Mouse (Mus musculus): Measurements from ENCODE around the gene Naaladl2. TPM values are rescaled to one million over a fixed set of nuclear protein-coding genes. Genes with fewer than 3 reads are reported as not detected.

Gene Naaladl2
- total and polyA plus RNA-seq, 3 experiments = 0.13 TPM; not detected in 2

- in situ Hi-C loops (cut with MboI; ENCODE audit: low pct_ligation_motif_present, low pct_unique_long_range_greater_than_20kb, low sequenced_read_pairs) = no loop called here
- dilution Hi-C loops (cut with MboI; ENCODE audit: extremely low pct_ligation_motif_present, extremely low pct_unique_long_range_greater_than_20kb, low sequenced_read_pairs) = no loop called here
- Histone ChIP-seq H3K9me3 (replicated peaks; ENCODE audit: low read length) (peaks cover 32% of the 10 kb centered on the region), H3K9ac (ENCODE audit: insufficient read depth, low read depth) (no peak overlapping the region), H3K79me2 (replicated peaks; ENCODE audit: control insufficient read depth, extremely low read depth, insufficient read depth, poor library complexity, severe bottlenecking) (no peaks in the 10 kb centered on the region), H3K4me1 (ENCODE audit: control insufficient read depth in 1 of 2, insufficient read depth in 2 of 2) (no peaks in the 10 kb centered on the region), H3K27ac (ENCODE audit: insufficient read depth, low read depth) (no peak overlapping the region), H3K27me3 (replicated peaks) (no peaks in the 10 kb centered on the region), H3K4me2 (ENCODE audit: insufficient read depth, low read depth, poor library complexity, severe bottlenecking) (no peak overlapping the region), H3K4me3 (replicated peaks in 1 of 3; ENCODE audit: low read depth in 2 of 3, low read length in 2 of 3, poor library complexity in 1 of 3) (no peak overlapping the region), H3K36me3 (replicated peaks in 1 of 2; ENCODE audit: control insufficient read depth in 1 of 2, insufficient read depth in 1 of 2, low read length in 1 of 2) (no peaks in the 10 kb centered on the region)
- TF ChIP-seq ZNF384 (IDR thresholded peaks at IDR 0.05; ENCODE audit: low read depth, low read length) (no peak), MAZ (IDR thresholded peaks at IDR 0.05; ENCODE audit: low read depth, low read length) (no peak), E2F4 (IDR thresholded peaks at IDR 0.05; ENCODE audit: insufficient replicate concordance, low read depth, low read length) (no peak), JUN (IDR thresholded peaks at IDR 0.05; ENCODE audit: insufficient read depth, low read depth, low read length) (no peak), ZC3H11A (IDR thresholded peaks at IDR 0.05; ENCODE audit: low read depth, low read length) (no peak), IRF4 (IDR thresholded peaks at IDR 0.05; ENCODE audit: low read depth, low read length) (no peak), HCFC1 (IDR thresholded peaks at IDR 0.05; ENCODE audit: low read depth, low read length) (no peak), RCOR1 (conservative IDR thresholded peaks at IDR 0.05; ENCODE audit: low read depth, low read length) (no peak), PAX5 (IDR thresholded peaks at IDR 0.05; ENCODE audit: low read length) (no peak), MXI1 (IDR thresholded peaks at IDR 0.05; ENCODE audit: low read depth, low read length) (no peak), NELFE (IDR thresholded peaks at IDR 0.05; ENCODE audit: low read depth, low read length) (no peak), POLR2A (IDR thresholded peaks at IDR 0.05; ENCODE audit: low read depth, low read length) (no peak), JUND (conservative IDR thresholded peaks at IDR 0.05; ENCODE audit: low read depth, low read length) (no peak), BHLHE40 (IDR thresholded peaks at IDR 0.05; ENCODE audit: low read depth, low read length) (no peak), SMC3 (IDR thresholded peaks at IDR 0.05; ENCODE audit: low read depth, low read length) (no peak), MAX (IDR thresholded peaks at IDR 0.05; ENCODE audit: low read length) (no peak), USF2 (conservative IDR thresholded peaks at IDR 0.05; ENCODE audit: low read depth, low read length) (no peak), USF1 (IDR thresholded peaks at IDR 0.05; ENCODE audit: low read depth, low read length) (no peak)
- no peak for DNase-seq (ENCODE audit: extremely low read depth)
Measured at GRCm38 (mm10) chr3:25124919-25125846, 18.9 kb downstream of the Naaladl2 start.

GRCm38 (mm10) chr3:25113107-25113506, 31.0 kb downstream of the Naaladl2 start:
- no peak for DNase-seq (ENCODE audit: extremely low read depth)
- H3K9me3 ChIP-seq (replicated peaks; ENCODE audit: low read length) = peaks cover 26% of the 10 kb centered on the region
- in situ Hi-C loops (cut with MboI; ENCODE audit: low pct_ligation_motif_present, low pct_unique_long_range_greater_than_20kb, low sequenced_read_pairs) = no loop called here
- H3K27me3 ChIP-seq (replicated peaks) = no peaks in the 10 kb centered on the region
- H3K4me1 ChIP-seq (ENCODE audit: control insufficient read depth in 1 of 2, insufficient read depth in 2 of 2) = no peaks in the 10 kb centered on the region
- H3K79me2 ChIP-seq (replicated peaks; ENCODE audit: control insufficient read depth, extremely low read depth, insufficient read depth, poor library complexity, severe bottlenecking) = no peaks in the 10 kb centered on the region
- H3K27ac ChIP-seq (ENCODE audit: insufficient read depth, low read depth) = no peak overlapping the region
- no peaks in the 10 kb centered on the region for H3K36me3 ChIP-seq (replicated peaks in 1 of 2; ENCODE audit: control insufficient read depth in 1 of 2, insufficient read depth in 1 of 2, low read length in 1 of 2)
- dilution Hi-C loops (cut with MboI; ENCODE audit: extremely low pct_ligation_motif_present, extremely low pct_unique_long_range_greater_than_20kb, low sequenced_read_pairs) = no loop called here
- no peak overlapping the region for H3K4me2 ChIP-seq (ENCODE audit: insufficient read depth, low read depth, poor library complexity, severe bottlenecking)
- no peak overlapping the region for H3K4me3 ChIP-seq (replicated peaks in 1 of 3; ENCODE audit: low read depth in 2 of 3, low read length in 2 of 3, poor library complexity in 1 of 3)
- no peak for TF ChIP-seq USF2 (conservative IDR thresholded peaks at IDR 0.05; ENCODE audit: low read depth, low read length)
- no peak for TF ChIP-seq MXI1 (IDR thresholded peaks at IDR 0.05; ENCODE audit: low read depth, low read length)
- no peak for TF ChIP-seq TBP (conservative IDR thresholded peaks at IDR 0.05; ENCODE audit: low read depth, low read length)
- TF ChIP-seq UBTF (IDR thresholded peaks at IDR 0.05; ENCODE audit: low read depth, low read length) = no peak
- TF ChIP-seq PAX5 (IDR thresholded peaks at IDR 0.05; ENCODE audit: low read length) = no peak
- no peak for TF ChIP-seq GABPA (IDR thresholded peaks at IDR 0.05; ENCODE audit: insufficient replicate concordance, low read depth, low read length)
- TF ChIP-seq ZKSCAN1 (IDR thresholded peaks at IDR 0.05; ENCODE audit: borderline replicate concordance, low read depth, low read length) = no peak
- TF ChIP-seq EP300 (IDR thresholded peaks at IDR 0.05; ENCODE audit: low read length) = no peak
- no peak for TF ChIP-seq E2F4 (IDR thresholded peaks at IDR 0.05; ENCODE audit: insufficient replicate concordance, low read depth, low read length)
- no peak for TF ChIP-seq JUN (IDR thresholded peaks at IDR 0.05; ENCODE audit: insufficient read depth, low read depth, low read length)
- no peak for TF ChIP-seq ZC3H11A (IDR thresholded peaks at IDR 0.05; ENCODE audit: low read depth, low read length)
- no peak for TF ChIP-seq ETS1 (conservative IDR thresholded peaks at IDR 0.05; ENCODE audit: low read depth, low read length)
- no peak overlapping the region for H3K9ac ChIP-seq (ENCODE audit: insufficient read depth, low read depth)

Measured in CH12.LX (cell line).